Mouse (Mus musculus) heart, adult 9 months (tissue): ENCODE data around the gene C730034F03Rik.

Experiments used
- DNase-seq, 2 experiments: peaks; one replicate each; pipeline ENCODE4 v3.0.0; 2022; ENCODE audit warnings: low spot score in 2 of 2

The C730034F03Rik gene

DNA sequence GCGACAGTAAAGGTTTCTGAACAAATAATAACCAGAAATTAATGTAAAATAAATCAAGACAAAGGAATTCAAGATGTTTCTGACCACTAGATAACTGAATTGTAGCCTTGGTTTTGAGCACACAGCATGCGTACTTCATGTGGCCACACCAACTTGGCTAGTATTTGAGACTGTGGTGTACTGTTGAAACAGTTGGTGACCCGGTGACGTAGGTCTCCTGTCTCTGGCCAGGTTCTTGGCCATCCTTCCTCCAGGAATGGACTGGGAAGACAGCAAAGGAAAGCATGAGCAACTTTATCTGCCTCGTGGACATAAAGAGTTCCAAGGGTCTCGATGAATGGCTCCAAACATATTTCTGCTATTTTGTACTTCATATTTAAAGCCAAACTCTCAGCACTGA lies 2.4 kb downstream of the C730034F03Rik start:
- no peak for DNase-seq

DNA sequence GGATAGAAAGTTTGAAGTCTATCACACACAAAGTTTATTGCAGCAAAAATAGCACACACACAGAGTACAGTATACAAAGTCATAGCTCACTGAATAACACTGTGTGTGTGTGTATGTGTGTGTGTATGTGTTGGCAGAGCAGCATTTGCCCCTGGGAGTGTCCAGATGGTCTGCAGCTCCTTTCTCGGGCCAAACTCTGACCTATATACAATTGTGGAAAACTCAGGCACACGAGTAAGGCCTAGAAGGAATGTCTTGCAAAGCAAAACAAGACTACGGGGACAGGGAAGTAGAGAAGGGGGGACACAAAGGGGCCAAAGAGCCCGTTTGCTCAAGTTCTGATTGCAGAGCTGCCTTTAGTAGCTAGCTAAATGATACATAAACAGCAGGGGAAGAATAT lies 3.6 kb downstream of the C730034F03Rik start:
- DNase-seq, result no peak

DNA sequence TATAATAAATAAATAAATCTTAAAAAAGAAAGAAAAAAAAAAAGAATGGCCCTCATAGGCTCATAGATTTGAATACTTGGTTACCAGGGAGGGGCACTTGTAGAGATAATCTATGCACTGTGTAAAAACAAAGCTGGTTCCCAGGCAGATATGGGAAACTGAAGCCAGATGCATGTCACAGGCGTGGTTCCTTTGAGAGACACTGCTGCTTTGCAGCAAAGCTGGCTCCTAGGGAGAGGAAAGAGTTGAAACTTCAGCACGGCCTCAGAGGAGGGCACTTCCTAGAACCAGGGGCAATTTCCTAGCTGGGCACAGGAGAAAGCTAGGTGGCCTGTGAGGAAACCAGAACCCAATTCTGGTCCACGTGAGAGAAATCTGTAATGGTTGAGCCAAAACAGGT lies 4.7 kb downstream of the C730034F03Rik start:
- DNase-seq, result no peak

DNA sequence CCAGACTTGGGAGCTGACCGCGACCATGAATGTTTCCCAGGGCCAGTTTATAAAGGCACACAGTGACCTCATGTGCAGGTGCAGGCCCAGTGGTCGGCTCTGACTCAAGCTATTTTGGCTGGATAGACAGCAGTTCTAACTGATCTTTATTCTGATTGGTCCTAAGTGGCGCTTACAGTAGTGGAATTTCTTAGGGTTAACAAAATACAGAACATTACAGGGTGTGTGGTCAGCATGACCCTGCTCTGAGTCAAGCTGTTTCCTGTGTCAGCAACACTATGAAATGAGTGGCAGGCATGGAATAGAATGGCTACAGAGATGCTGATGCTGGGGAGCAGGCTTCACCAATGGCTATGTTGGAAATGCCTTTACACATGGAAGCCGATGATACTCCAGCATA lies 6.5 kb downstream of the C730034F03Rik start:
- no peak for DNase-seq

DNA sequence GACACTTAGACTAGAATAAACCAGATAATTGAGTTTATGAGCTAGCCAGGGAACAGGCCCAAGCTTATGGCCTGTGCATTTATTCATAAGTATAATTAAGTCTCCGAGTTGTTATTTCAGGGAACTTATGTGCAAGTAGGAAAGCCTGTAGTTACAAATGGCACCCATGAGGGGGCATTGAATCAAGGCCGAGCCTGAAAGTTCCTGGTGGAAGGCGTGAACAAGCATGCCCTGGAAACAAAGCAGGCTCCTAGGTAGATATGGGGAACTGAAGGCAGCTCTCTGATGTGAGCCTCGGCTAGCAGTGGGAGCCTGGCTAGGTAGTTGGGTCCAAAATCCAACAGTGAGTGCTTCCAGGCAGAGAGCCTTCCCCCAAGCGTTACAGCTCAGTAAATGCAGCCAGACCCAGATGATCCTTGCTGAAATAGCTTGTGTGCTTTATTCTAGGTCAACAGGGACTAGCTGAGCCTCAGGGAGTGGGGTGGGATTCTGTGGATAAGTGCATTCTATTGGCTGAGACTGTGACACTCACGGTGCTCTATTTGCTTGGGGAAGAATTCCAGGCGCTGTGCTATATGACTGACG lies 13.2 kb downstream of the C730034F03Rik start:
- no peak for DNase-seq

DNA sequence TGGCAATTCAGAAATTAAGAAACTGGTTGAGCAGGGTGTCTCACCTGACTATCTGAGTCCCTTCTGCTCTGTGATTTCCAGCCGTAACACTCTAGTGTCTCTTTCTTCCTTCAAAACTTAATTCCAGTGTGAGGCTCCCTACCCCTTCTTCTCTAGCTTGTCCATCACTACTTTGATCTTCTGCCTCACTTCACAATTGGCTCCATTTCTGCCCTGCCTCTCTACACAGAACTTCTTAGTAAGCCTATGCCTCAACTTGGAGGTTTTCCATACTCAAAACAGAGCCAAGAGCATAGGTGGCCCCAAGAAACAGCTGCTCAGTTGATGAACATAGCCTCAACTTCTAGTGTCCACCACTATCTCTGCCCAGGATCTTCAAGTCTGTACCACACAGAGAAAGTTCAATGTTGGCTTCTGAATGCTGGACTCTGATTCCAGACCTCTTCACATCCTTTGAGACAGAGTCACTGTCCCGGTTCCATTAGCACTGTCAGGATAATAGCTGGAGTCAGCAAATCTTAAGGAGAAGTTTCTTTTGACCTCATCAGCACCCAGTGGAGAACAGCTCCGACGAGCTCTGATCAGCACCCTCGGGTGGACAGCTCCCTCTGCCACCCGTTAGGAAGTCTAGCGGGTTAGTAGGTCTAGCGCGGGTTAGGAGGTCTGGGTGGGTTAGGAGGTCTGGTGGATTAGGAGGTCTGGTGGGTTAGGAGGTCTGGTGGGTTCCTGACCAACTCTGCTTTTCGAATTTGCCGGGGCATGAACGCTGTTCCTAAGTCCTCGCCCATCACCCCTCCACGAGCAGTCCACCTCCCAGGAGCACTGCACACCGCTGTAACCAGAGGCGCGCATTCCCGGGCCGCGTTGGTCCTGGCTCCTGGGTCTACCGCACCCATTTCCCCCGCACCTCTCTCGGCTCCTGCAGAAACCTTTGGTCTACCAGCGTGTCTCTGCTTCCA lies 23.8 kb downstream of the C730034F03Rik start:
- peak in 1 of 2 experiments; percentile 35 for DNase-seq

DNA sequence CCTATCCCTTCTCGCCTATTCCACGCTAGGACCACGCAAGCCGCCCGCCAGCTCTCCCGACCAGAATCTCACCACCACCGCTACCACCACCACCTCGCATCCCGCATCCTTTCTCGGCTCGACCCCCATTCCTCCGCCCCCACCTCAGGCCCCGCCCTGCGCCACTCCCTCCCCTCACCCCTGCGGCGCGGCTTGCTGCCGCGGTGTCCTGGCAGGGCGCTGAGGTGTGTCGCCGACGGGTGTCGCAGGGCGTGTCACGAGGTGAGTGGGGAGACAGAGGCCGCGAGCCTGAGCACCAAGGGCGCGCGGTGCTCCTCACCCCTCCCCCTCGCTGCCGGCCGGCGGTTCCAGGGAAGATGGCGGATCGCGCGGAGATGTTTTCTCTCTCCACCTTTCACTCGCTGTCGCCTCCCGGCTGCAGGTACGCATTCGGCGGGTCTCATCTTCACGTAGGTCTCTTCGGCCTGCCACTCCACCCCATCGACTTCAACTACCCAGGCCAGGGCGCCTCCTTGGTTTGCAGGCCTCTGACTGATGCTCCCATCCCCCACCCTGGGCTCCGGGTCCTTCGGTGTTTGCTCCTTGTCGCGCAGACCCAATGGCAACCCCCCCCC lies 24.6 kb downstream of the C730034F03Rik start, which contains the start of gene Mapk8ip2:
Gene Mapk8ip2, plus strand, starts transcription at position 49 of the 614 bp plus-strand sequence.
- no peak for DNase-seq

DNA sequence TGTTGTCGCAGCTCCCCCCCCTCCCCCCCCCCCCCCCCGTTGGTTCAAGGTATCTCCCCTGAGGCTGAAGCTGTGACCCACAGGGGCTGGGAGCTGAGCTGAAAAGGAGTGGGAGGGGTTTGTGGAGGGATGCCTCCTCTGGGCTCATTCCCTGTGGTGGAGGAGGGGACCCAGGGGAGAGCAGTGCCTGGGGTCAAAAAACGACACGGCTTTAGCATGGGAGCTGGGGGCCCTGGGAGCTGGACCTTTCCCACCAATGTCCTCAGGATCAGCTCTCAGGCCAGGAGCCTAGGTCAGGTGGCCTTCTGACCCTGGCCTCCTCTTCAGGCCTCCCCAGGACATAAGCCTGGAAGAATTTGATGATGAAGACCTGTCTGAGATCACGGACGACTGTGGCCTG lies 25.5 kb downstream of the C730034F03Rik start:
- no peak for DNase-seq

DNA sequence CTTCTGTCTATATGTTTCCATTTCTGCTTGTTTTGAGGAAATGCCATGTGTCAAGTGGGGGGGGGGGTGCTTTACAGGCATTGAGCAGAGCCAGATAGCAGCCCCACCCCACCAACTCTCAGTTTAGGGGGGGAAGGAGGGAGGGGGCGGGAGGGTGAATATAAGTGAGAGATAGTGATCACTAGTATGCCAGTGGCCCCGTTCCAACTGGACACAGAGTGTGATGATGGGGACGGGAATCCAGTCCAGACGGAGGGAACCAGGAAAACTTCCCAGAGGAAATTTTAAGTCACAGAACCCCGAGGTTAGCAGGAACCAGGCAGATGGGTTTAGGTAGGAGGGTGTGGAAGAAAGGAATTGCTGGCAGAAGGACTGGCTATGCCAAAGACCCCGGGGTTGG lies 26.3 kb downstream of the C730034F03Rik start:
- DNase-seq, result no peak

DNA sequence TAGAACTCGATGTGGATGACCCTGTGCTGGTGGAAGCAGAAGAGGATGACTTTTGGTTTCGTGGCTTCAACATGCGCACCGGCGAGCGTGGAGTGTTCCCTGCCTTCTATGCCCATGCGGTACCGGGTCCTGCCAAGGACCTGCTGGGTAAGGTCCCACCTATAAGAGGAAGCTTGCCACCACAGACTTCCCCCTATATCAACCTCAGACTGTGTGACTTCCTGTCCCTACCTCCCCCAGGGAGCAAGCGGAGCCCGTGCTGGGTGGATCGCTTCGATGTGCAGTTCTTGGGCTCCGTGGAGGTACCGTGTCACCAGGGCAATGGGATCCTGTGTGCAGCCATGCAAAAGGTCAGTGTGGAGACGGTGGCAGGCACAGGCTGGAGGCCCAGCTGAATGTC lies 29.6 kb downstream of the C730034F03Rik start:
- no peak for DNase-seq

DNA sequence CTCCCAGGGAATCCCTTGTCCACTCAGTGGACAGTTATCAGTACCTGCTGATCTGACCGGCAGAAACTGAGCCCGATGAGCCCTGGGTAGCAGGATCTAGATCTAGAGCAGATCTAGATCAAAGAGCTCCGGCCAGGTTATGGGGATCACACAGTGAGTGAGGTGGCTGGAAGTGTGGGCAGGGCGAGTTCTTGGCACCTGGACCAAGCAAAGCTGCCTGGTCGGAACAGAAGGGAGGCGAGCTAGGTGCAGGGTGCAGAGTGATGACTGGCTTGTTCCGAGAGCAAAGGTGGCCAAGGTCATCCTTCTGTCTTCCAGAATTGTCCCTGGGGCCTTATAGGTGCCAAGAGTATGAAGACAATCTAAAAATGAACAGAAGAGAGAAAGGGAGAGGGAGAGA lies 30.4 kb downstream of the C730034F03Rik start:
- no peak for DNase-seq

DNA sequence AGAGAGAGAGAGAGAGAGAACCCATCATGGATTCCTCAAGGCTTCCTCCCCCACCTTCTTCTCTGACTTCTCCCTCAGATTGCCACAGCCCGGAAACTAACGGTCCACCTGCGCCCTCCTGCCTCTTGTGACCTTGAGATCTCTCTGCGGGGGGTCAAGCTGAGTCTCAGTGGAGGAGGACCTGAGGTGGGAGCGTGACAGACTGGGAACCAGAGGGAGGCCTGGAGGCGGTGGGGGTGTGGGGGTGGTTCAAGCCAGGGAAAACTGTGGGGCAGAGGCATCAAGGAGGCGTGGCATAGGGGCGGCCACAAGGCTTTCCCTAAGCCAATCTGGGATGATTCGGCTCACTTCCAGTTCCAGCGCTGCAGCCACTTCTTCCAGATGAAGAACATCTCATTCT lies 30.9 kb downstream of the C730034F03Rik start:
- DNase-seq, result no peak

DNA sequence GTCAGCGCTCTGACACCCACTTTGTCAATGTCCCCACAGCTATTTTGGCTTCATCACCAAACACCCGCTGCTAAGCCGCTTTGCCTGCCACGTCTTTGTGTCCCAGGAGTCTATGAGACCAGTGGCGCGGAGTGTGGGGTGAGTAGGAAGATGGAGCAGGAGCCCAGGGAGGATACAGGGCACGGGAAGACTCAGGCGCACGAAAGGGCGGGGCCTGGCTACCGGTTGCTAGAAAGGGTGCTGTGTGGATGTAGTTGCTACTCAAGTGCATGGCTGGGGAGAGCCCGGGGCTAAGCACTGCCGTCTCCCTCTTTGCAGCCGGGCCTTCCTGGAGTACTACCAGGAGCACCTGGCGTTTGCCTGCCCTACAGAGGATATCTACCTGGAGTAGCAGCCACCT lies 31.9 kb downstream of the C730034F03Rik start:
- DNase-seq, result no peak

DNA sequence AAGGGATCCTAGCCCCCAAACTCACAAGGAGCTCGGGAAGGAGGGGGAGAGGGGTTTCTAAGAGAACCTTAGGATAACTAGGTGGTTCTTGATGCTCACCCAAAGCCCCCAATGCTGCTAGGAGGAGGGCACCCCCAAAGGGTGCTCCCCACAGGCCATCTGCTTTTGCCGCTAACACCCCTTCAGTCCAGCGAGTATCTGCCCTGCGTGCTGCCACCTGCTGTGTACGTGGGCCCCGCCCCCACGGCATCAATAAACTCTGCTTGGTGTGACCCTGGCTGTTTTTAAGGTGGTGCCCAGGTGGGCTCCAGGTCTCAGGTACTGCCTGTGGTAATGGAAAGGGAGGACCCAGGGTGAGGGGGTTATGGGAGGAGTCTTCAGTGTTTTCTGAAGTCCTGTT lies 32.8 kb downstream of the C730034F03Rik start:
- no peak for DNase-seq

DNA sequence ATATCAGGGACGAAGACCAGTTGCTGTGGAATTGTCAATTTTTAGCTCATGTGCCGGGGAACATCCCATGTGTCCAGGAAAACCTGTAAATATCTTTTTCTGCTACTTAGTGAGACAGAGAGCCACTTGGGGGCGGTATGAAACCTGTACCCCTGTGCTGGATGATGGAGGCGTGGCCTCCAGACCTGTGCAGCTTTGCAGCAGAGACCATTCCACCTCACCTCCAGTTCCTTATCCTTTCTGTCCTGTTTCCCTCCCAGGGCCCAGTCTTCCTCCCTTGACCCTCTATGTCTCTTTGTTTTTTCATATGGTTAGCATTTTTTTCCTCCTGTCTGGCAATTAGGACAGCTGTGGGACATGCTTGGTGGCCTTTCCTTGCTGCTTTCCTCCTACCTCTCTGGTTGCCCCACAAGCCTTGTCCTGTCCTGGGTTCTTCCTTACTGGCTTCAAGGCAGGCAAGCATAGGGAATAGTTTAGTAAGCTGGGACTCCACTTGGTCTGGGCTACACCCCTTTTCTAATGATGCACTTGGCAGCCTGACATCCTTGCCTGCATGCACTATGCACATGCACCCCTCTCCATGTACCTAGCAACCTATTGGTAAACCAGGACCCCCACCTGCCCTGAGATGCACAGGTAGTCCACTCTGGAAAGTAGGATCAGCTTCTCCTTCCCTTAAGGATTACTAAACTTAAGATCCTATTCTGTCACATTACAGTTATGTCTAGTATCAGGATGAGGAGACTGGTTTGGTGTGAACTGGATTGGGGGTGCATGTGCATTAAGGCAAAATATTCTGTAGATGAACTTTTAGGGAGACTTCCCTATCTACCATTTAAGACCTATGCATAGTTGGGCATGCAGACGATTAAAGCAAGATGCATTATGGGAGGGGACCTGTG lies 34.2 kb downstream of the C730034F03Rik start:
- DNase-seq, result no peak

DNA sequence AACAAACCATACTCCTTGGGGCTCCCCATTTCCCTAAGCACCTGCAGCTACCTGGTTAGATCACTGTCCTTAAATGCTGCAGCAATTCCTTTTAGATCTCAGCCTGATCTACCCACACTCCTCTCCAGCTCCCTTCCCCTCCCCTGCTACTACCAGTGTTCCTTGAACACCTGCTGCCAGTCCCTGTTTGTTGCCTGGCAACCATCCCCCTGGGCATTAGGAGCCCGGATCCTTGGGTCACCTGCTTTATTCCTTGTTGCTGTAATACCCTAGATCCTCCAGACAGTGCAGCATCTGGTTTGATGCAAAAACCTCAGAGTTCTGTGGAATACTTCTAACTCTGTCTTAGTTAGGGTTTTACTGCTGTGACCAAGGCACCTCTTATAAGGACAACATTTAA lies 35.7 kb downstream of the C730034F03Rik start:
- DNase-seq, result no peak

DNA sequence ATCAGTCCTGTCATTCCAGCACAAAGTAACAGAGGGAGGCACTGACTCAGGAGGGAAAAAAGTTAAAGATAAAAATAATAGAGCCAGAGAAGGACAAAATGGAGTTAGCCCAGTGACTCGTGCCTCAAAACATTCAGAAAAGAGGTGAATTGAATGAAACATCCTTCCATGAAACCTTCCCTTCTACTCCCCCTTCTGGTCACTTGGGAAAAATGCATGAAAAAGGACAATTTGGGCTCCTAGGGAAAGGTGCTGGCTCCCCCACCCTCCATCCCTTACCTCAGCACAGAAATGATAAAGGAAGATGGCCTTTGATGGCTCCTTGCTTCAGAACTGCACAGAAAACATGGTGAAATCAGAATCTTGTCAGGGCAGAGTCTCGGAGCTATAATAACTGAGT lies 39.2 kb downstream of the C730034F03Rik start:
- no peak for DNase-seq

DNA sequence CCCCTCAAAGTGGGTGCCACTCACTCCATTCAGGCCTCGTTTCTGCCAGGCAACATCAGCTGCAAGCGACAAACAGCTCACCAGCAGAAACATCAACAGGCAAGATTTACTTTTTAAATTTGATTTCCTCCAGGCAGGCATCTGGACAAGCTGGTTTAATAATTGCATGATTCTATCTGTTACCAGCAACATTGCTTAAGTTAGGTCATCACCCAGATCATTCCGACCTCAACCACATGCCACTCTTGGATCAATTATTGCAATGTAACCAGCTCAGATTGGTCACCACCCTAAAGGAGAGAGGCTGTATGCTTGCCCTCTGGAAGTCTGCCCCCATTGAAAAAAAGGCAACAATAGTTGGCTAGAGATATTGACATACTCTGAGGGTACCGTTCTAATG lies 42.1 kb downstream of the C730034F03Rik start:
- DNase-seq, result no peak

DNA sequence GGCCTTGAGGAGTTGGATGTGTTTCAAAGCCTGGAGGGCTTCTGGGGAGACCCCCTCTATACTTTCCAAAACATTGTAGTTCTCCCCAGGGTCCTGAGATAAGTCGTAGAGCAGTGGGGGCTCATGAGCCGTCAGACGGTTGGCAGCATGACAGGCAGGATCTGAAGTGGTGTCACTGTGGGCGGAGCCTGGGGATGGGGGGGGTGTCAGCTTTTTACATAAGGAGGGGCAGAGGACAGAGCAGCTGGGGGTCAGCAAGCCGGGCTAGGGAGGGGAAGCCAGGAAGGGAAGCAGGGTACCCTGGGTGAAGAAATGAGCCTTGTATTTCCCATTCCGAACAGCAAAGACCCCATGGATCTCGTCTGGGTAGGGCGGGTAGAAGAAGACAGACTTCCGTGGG lies 44.0 kb downstream of the C730034F03Rik start:
- no peak for DNase-seq

DNA sequence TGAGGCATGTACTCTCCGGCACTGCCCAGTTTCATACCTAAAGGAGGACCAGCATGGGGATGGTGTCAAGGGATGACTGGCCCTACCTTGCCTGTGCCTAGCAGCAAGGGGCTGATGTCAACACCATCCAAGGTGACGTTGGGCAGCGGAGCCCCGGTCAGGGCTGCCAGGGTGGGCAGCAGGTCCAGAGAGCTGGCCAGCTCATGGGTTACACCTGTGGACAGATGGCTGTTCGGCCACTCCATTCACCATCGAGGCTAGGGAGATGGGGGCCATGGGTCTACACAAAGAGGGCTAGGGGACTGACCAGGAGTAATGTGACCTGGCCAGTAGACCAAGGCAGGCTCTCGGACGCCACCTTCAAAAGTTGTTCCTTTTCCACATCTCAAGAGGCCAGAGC lies 44.5 kb downstream of the C730034F03Rik start:
- no peak for DNase-seq

DNA sequence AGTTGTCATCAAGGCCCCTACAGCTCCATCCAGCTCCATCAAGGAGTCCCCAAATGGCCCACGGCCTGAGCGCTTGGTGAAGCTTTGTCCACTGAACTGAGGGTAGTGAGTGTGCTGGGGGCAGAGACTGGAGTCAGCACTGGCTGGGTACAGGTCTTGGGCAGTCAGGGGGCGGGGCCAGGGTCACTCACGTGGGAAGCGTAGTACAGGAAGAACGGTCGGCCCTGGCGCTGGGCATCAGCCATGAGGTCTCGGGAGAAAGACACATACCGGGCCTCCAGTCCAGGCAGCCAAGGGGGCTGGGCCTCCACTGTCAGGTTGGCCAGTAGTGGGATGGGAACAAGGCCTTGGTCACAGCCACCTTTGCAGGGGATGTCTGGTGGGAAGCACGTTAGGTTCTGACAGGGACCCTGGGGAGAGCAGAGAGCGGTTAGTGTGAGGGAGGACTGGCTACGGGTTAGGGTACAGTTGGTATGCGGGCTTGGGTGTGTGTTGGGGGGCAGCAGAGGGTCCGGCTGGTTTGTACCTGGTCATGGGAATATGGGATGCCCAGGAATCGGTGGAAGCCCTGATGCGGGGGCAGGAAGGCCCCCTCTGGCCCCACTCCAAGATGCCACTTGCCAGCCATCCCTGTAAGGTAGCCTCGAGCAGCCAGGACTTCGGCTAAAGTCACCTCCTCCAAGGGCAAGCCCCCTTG lies 45.4 kb downstream of the C730034F03Rik start:
- no peak for DNase-seq
